Mouse (Mus musculus) lung, adult 2 months (tissue): Measurements from ENCODE around the gene Serping1.

Source experiments
- CTCF ChIP-seq: fragments of 200-500 bp; IDR thresholded peaks from 2 replicates; pipeline ENCODE4 v1.5.1; 2011; ENCODE audit warnings: mild to moderate bottlenecking, low read length, control low read depth; ENCODE audit not compliant: insufficient read depth
- POLR2A ChIP-seq: fragments of 200-500 bp; IDR thresholded peaks from 2 replicates; pipeline ENCODE4 v1.6.1; 2011; ENCODE audit warnings: low read depth, mild to moderate bottlenecking, control low read depth, low read length, borderline replicate concordance; ENCODE audit errors: extremely low read depth

DNA sequence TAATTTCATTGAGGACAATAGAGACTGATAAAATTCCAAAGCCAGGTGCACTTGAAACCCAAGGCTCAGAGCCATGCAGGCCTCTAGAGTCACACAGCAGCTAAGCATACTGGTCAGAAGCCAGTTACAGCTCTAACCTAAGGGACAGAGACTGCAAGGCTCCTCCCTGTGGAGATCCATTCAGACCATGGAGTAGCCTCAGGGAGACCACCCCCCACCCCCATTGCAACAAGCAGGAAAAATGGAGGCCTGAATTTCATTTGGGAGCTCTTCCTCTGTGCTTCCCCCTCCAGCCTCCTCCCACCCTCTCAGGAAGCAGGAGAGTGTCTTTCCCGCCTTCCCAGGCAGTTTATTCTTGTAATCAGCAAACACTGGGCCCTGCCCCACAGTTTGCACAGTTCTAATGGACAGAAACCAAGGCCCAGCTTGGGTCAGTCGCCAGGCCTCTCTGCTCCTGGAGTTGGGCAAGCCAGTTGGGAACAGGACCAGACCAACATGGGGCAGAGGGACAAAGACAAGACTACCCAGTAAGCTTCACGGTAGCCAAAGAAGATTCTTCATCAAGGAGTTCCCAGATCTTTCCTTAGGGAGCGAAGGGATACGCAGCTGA is 33.3 kb downstream of the Serping1 start:
- TF ChIP-seq CTCF = no peak
- TF ChIP-seq POLR2A = peak; percentile 18; the same call in 1 of the 2 replicates
